Comparison of ENCODE assay signal across 35 mouse cellular contexts in the genomic region with DNA sequence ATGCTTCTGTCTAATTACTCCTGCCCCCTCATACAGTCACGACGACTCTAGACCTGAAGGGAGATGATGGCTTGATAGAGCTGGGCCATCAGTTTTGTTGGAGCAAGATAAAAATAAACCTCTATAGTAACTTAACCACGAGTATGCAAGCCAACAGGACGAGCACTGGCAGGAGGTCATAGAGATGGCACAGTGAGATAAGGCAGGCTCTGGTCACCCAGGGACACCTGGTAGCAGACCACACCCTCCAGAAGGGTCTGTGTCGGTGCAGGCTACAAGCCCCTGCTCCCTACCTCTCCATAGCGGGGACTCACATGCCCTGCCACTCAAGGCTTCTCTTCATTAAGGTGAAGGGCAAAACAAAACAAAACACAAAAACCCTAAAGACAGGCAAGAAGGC.
"Had no signal": no experiment of that assay in that cellular context is flagged by ENCODE, and none has a peak within 500 bp of the region (broad histone marks: within the 10 kb centered on the region; RNA-seq: fewer than 3 reads in every experiment).

No protein-coding gene starts in this region.

- H3K4me1 ChIP-seq: hindbrain, embryonic 13.5 days; hindbrain, embryonic 15.5 days had no signal

- H3K9ac ChIP-seq: heart, embryonic 12.5 days; heart, embryonic 13.5 days; heart, embryonic 15.5 days; hindbrain, embryonic 12.5 days; hindbrain, embryonic 13.5 days; hindbrain, embryonic 14.5 days; hindbrain, embryonic 15.5 days; intestine, embryonic 15.5 days; kidney, embryonic 15.5 days had no signal

- H3K27ac ChIP-seq: heart, adult 2 months; heart, embryonic 10.5 days; heart, embryonic 13.5 days; heart, embryonic 15.5 days; hindbrain, embryonic 10.5 days; hindbrain, embryonic 12.5 days; hindbrain, embryonic 13.5 days; hindbrain, embryonic 14.5 days; hindbrain, embryonic 15.5 days; hindbrain, postnatal 0 days; intestine, embryonic 15.5 days; kidney, embryonic 15.5 days; kidney, postnatal 0 days; layer of hippocampus, adult 2 months had no signal

- H3K27me3 ChIP-seq: heart, embryonic 15.5 days; hindbrain, embryonic 12.5 days; hindbrain, embryonic 13.5 days; hindbrain, embryonic 15.5 days; intestine, embryonic 15.5 days; kidney, embryonic 15.5 days had no signal

- H3K36me3 ChIP-seq: heart, embryonic 10.5 days; heart, embryonic 12.5 days; heart, embryonic 13.5 days; heart, embryonic 15.5 days; hindbrain, embryonic 10.5 days; hindbrain, embryonic 12.5 days; hindbrain, embryonic 13.5 days; hindbrain, embryonic 15.5 days; intestine, embryonic 15.5 days; kidney, embryonic 15.5 days had no signal

- H3K4me3 ChIP-seq: heart, adult 2 months; heart, embryonic 10.5 days; heart, embryonic 12.5 days; heart, embryonic 13.5 days; heart, embryonic 15.5 days; hindbrain, embryonic 10.5 days; hindbrain, embryonic 12.5 days; hindbrain, embryonic 13.5 days; hindbrain, embryonic 15.5 days; intestine, embryonic 15.5 days; kidney, embryonic 15.5 days; layer of hippocampus, adult 2 months had no signal

- ATAC-seq: hindbrain, embryonic 16.5 days; hindbrain, postnatal 0 days; inflammation-experienced regulatory T-cells, adult 6 months; intestine, embryonic 15.5 days; intestine, embryonic 16.5 days; intestine, postnatal 0 days had no signal

- H3K4me2 ChIP-seq: heart, embryonic 11.5 days; heart, embryonic 12.5 days; heart, embryonic 13.5 days; heart, embryonic 15.5 days; hindbrain, embryonic 12.5 days; hindbrain, embryonic 13.5 days; hindbrain, embryonic 14.5 days; hindbrain, embryonic 15.5 days; intestine, embryonic 15.5 days; kidney, embryonic 15.5 days had no signal

- DNase-seq: heart, adult 2 months; heart, postnatal 10 days; heart, postnatal 14 days; heart, postnatal 36 days; heart, postnatal 4 days; kidney, adult 11 months; kidney, adult 18-20 months; kidney, adult 2 months; kidney, adult 8-10 months; kidney, adult 9 months; kidney, postnatal 10 days; kidney, postnatal 14 days; kidney, postnatal 25 days; kidney, postnatal 36 days; kidney, postnatal 4 days; layer of hippocampus, adult 9-11 months had no signal

- H3K9me3 ChIP-seq: heart, embryonic 10.5 days; heart, embryonic 12.5 days; heart, embryonic 13.5 days; heart, embryonic 15.5 days; hindbrain, embryonic 10.5 days; hindbrain, embryonic 12.5 days; hindbrain, embryonic 13.5 days; hindbrain, embryonic 15.5 days; intestine, embryonic 15.5 days; kidney, embryonic 15.5 days had no signal
